Mouse (Mus musculus) myocyte (in vitro differentiated cells): ENCODE results near the gene Tomm40l. TPM values are rescaled to one million over a fixed set of nuclear protein-coding genes. Genes with fewer than 3 reads are reported as not detected.

Experiments used
- H3K27me3 ChIP-seq: one replicate; pipeline ENCODE4 v1.6.1; 2011; ENCODE audit not compliant: control insufficient read depth, insufficient read depth, insufficient read length
- H3K36me3 ChIP-seq: one replicate; pipeline ENCODE4 v1.6.1; 2011; ENCODE audit not compliant: control insufficient read depth, insufficient read depth
- H3K4me2 ChIP-seq: one replicate; pipeline ENCODE4 v1.6.1; 2011; ENCODE audit warnings: low read depth, control low read depth
- H3K4me3 ChIP-seq: one replicate; pipeline ENCODE4 v1.5.1; 2011; ENCODE audit warnings: mild to moderate bottlenecking, control low read depth, moderate library complexity
- H3K79me2 ChIP-seq: one replicate; pipeline ENCODE4 v1.6.1; 2011; ENCODE audit not compliant: control insufficient read depth, insufficient read depth
- H3ac ChIP-seq: one replicate; pipeline ENCODE4 v1.6.1; 2011; ENCODE audit not compliant: control insufficient read depth, insufficient read length
- CEBPB ChIP-seq: IDR thresholded peaks from 2 replicates; pipeline ENCODE4 v1.6.1; 2011; ENCODE audit warnings: mild to moderate bottlenecking, moderate library complexity; ENCODE audit not compliant: poor library complexity, insufficient read depth, severe bottlenecking
- E2F4 ChIP-seq: IDR thresholded peaks from one replicate; pipeline ENCODE4 v1.6.1; 2011; ENCODE audit warnings: mild to moderate bottlenecking, control low read depth, moderate library complexity; ENCODE audit not compliant: insufficient read depth
- MAX ChIP-seq: IDR thresholded peaks from one replicate; pipeline ENCODE4 v1.6.1; 2011; ENCODE audit warnings: low read depth, mild to moderate bottlenecking, control low read depth
- MYOD1 ChIP-seq, 3 experiments: IDR thresholded peaks; one replicate each; pipeline ENCODE4 v1.6.1; 2011; ENCODE audit warnings: control low read depth in 2 of 3, low read depth in 2 of 3, mild to moderate bottlenecking in 2 of 3, moderate library complexity in 1 of 3; ENCODE audit not compliant: insufficient read length in 2 of 3, control insufficient read depth in 1 of 3
- MYOG ChIP-seq, 3 experiments: IDR thresholded peaks; one replicate each; pipeline ENCODE4 v1.6.1; 2011; ENCODE audit warnings: control low read depth in 2 of 3, low read depth in 2 of 3, mild to moderate bottlenecking in 2 of 3; ENCODE audit not compliant: insufficient read length in 2 of 3, control insufficient read depth in 1 of 3, insufficient read depth in 1 of 3
- POLR2A ChIP-seq: IDR thresholded peaks from one replicate; pipeline ENCODE4 v1.6.1; 2011; ENCODE audit warnings: low read depth, mild to moderate bottlenecking, control low read depth, moderate library complexity; ENCODE audit not compliant: insufficient read length
- POLR2AphosphoS2 ChIP-seq: IDR thresholded peaks from one replicate; pipeline ENCODE4 v1.6.1; 2011; ENCODE audit warnings: low read depth, control low read depth; ENCODE audit not compliant: insufficient read length
- REST ChIP-seq: IDR thresholded peaks from one replicate; pipeline ENCODE4 v1.6.1; 2011; ENCODE audit warnings: mild to moderate bottlenecking, control low read depth, moderate library complexity; ENCODE audit not compliant: insufficient read depth, insufficient read length
- SRF ChIP-seq: IDR thresholded peaks from one replicate; pipeline ENCODE4 v1.6.1; 2011; ENCODE audit warnings: low read depth; ENCODE audit not compliant: control insufficient read depth, insufficient read length
- TCF12 ChIP-seq: IDR thresholded peaks from one replicate; pipeline ENCODE4 v1.6.1; 2011; ENCODE audit warnings: mild to moderate bottlenecking, control low read depth; ENCODE audit not compliant: poor library complexity, insufficient read depth, severe bottlenecking
- TCF3 ChIP-seq: IDR thresholded peaks from one replicate; pipeline ENCODE4 v1.6.1; 2011; ENCODE audit warnings: low read depth, control low read depth; ENCODE audit not compliant: insufficient read length
- USF1 ChIP-seq: IDR thresholded peaks from one replicate; pipeline ENCODE4 v1.6.1; 2011; ENCODE audit warnings: low read depth, mild to moderate bottlenecking, control low read depth, moderate library complexity
- polyA plus RNA-seq: library from polyadenylated mRNA; unstranded; fragments of >200 nt; fragmentation: generic; extraction: Trizol; gene quantifications from one replicate; pipeline ENCODE4 v1.2.1, GENCODE M21; 2012; ENCODE audit warnings: missing spikeins

Tomm40l gene
- polyA plus RNA-seq, 1 experiment: 49.4 TPM

DNA sequence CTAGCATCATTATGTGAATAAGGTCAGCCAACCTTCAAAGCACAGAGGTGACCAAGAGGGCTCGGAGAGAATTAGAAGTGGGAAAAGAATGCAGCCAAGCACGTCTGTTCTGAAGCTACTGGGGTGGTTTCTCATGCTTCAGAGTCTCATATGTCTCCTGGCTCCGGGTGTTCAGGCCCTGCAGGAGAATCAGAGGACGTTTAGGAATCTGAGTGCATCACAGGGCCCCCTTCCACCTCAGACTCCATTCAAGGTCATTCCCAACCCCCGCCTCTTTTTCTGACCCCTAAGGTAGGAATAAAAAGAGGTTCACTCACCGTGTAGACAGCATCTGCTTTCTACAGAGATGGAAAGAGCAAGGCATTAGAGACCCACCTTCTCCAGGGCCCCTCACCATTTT lies 7.4 kb upstream of the Tomm40l start:
- H3ac ChIP-seq: no peak overlapping the region
- H3K4me2 ChIP-seq: no peak overlapping the region
- TF ChIP-seq POLR2A (no peak), MYOD1 (IDR thresholded peaks at IDR 0.05; ENCODE audit: control insufficient read depth in 1 of 3, insufficient read length in 2 of 3, low read depth in 2 of 3) (no peak), USF1 (no peak), SRF (no peak), CEBPB (no peak), E2F4 (no peak), POLR2AphosphoS2 (no peak), TCF12 (no peak), REST (no peak), MAX (no peak), TCF3 (no peak), MYOG (IDR thresholded peaks at IDR 0.05; ENCODE audit: control insufficient read depth in 1 of 3, insufficient read depth in 1 of 3, insufficient read length in 2 of 3, low read depth in 2 of 3) (no peak)
- H3K4me3 ChIP-seq: no peak overlapping the region
- no peaks in the 10 kb centered on the region for H3K27me3 ChIP-seq
- peaks cover 17% of the 10 kb centered on the region for H3K36me3 ChIP-seq
- H3K79me2 ChIP-seq: no peaks in the 10 kb centered on the region

DNA sequence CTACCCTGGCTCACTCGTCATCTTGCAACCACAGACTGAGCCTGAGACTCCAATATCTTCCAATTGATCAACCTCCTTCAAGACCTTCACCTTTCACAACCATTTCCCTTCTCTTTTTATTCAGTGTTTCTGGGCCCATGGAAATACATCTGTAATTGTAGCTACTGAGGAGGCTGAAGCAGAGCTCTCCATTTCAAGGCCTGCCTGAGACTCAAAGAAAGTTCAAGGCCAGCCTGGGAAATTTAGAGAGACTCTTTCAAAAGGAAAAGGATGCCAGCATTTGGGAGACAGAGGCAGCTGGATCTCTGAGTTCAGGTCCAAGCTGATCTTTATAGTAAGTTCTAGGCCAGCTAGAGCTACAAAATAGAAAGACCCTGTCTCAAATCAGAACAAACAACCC lies 5.6 kb upstream of the Tomm40l start:
- Histone ChIP-seq H3K36me3 (peaks cover 4% of the 10 kb centered on the region), H3K27me3 (no peaks in the 10 kb centered on the region), H3K4me2 (no peak overlapping the region), H3K79me2 (no peaks in the 10 kb centered on the region), H3ac (no peak overlapping the region), H3K4me3 (no peak overlapping the region)
- no peak for TF ChIP-seq POLR2A
- no peak for TF ChIP-seq MYOG (IDR thresholded peaks at IDR 0.05; ENCODE audit: control insufficient read depth in 1 of 3, insufficient read depth in 1 of 3, insufficient read length in 2 of 3, low read depth in 2 of 3)
- TF ChIP-seq TCF3: no peak
- TF ChIP-seq MAX: no peak
- no peak for TF ChIP-seq SRF
- no peak for TF ChIP-seq REST
- TF ChIP-seq POLR2AphosphoS2: no peak
- no peak for TF ChIP-seq TCF12
- TF ChIP-seq CEBPB: no peak
- no peak for TF ChIP-seq USF1
- no peak for TF ChIP-seq MYOD1 (IDR thresholded peaks at IDR 0.05; ENCODE audit: control insufficient read depth in 1 of 3, insufficient read length in 2 of 3, low read depth in 2 of 3)
- no peak for TF ChIP-seq E2F4

DNA sequence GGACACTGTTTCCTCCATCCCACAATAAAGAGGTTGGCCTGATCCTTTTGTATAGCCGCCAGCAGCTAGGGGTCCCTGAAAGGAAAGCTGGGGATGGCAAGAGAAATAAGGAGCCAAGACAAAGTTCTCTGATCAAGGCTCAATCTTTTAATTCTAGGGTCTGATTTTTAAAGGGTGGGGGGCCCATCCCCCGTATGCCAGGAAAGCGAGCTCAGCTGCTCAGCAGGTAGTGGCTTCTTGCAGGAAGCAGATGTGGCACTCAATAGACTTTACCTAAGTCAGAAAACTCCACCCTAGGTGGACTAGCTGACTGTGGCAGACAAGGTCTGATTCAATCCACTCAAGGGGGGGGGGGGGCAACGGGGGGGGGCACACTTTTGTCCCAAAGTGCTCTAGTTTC lies 4.5 kb upstream of the Tomm40l start:
- H3K79me2 ChIP-seq: no peaks in the 10 kb centered on the region
- peaks cover 3% of the 10 kb centered on the region for H3K36me3 ChIP-seq
- no peak overlapping the region for H3K4me3 ChIP-seq
- no peak overlapping the region for H3ac ChIP-seq
- no peak for TF ChIP-seq MAX
- no peak for TF ChIP-seq CEBPB
- TF ChIP-seq TCF12: no peak
- no peak for TF ChIP-seq POLR2A
- no peak for TF ChIP-seq REST
- no peak for TF ChIP-seq SRF
- no peak for TF ChIP-seq MYOD1 (IDR thresholded peaks at IDR 0.05; ENCODE audit: control insufficient read depth in 1 of 3, insufficient read length in 2 of 3, low read depth in 2 of 3)
- no peak for TF ChIP-seq E2F4
- TF ChIP-seq POLR2AphosphoS2: no peak
- TF ChIP-seq TCF3: no peak
- no peak for TF ChIP-seq USF1
- no peak for TF ChIP-seq MYOG (IDR thresholded peaks at IDR 0.05; ENCODE audit: control insufficient read depth in 1 of 3, insufficient read depth in 1 of 3, insufficient read length in 2 of 3, low read depth in 2 of 3)
- H3K4me2 ChIP-seq: no peak overlapping the region
- no peaks in the 10 kb centered on the region for H3K27me3 ChIP-seq

DNA sequence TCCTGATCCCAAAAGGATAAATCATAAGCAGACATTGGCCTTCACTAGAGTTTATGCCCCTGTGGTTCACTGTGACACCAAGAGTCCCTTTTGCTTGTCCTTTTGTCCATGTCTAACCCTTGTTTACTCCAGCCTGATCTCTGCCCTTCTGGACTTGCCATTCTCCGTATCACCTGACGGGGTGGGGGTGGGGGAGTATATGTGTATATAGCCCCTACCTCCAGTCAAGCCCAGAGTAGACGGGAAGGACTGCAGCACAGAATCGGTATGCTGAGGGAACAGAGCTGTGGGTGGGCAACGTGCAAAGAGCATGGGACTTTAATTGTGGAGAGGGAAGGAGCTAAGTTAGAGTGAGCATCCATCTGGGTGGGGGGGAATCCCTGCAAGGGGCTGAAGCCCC lies 2.5 kb upstream of the Tomm40l start, which contains the start of gene Apoa2:
TSS of gene Apoa2 (plus strand) at position 198 of the 400 bp plus-strand sequence.
- no peak within 1 kb of the TSS for H3ac ChIP-seq
- H3K79me2 ChIP-seq: no peaks in the 10 kb centered on the region
- peaks cover 3% of the 10 kb centered on the region for H3K36me3 ChIP-seq
- no peak within 1 kb of the TSS for H3K4me2 ChIP-seq
- H3K4me3 ChIP-seq: no peak within 1 kb of the TSS
- no peaks in the 10 kb centered on the region for H3K27me3 ChIP-seq
- TF ChIP-seq MYOD1 (IDR thresholded peaks at IDR 0.05; ENCODE audit: control insufficient read depth in 1 of 3, insufficient read length in 2 of 3, low read depth in 2 of 3): no peak

DNA sequence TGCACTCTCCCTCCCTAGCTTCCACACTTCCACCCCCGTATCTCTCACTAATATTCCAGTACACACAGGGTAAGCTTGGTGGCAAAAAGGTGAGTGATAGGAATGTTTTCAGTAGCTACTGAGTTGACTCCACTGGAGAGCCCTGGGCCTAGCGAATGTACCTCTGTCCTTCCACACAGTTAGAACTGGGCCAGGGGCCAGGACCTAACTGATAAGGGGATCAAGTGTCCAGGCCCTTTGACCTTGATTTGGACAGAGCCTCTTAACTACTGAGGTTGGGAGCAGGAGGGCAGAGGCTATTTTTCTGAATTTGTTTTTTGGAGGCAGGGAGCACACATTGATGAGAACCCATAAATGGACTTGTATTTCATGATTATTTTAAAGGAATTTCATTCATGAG lies 1.5 kb upstream of the Tomm40l start:
- Histone ChIP-seq H3K4me3 (no peak overlapping the region), H3K79me2 (no peaks in the 10 kb centered on the region), H3K4me2 (no peak overlapping the region), H3ac (no peak overlapping the region), H3K36me3 (peaks cover 2% of the 10 kb centered on the region), H3K27me3 (no peaks in the 10 kb centered on the region)
- TF ChIP-seq POLR2A (no peak), MAX (no peak), E2F4 (no peak), CEBPB (no peak), REST (no peak), POLR2AphosphoS2 (no peak), TCF12 (no peak), SRF (no peak), TCF3 (no peak), USF1 (no peak), MYOD1 (IDR thresholded peaks at IDR 0.05; ENCODE audit: control insufficient read depth in 1 of 3, insufficient read length in 2 of 3, low read depth in 2 of 3) (no peak), MYOG (IDR thresholded peaks at IDR 0.05; ENCODE audit: control insufficient read depth in 1 of 3, insufficient read depth in 1 of 3, insufficient read length in 2 of 3, low read depth in 2 of 3) (no peak)
